Mouse (Mus musculus) gastrocnemius, postnatal 10 days (tissue): ENCODE results near the gene Pramef8. TPM values are rescaled to one million over a fixed set of nuclear protein-coding genes. Genes with fewer than 3 reads are reported as not detected.
"Not testable (repeated sequence)": the region's sequence is repeated elsewhere in the genome, so short reads cannot be mapped to it uniquely, and the experiment has no call there.

Experiments
- DNase-seq: peaks from one replicate; pipeline ENCODE4 v3.0.0; 2021; ENCODE audit warnings: mixed read lengths
- long read RNA-seq, 2 experiments: library from polyadenylated mRNA; stranded (forward); transcript quantifications; one replicate each; pipeline ENCODE4 v2.0.0; 2021
- total RNA-seq, 2 experiments: library from RNA; stranded (reverse); gene quantifications; 2 replicates each; pipeline ENCODE4 v1.2.3; 2021

Gene Pramef8
- total RNA-seq = 1 to 10 TPM; 7.3 TPM
- long read RNA-seq, experiment 1, transcript Pramef8-202 (5 exons, 3,886 nt) = minor isoform, 5 of 18 reads
- long read RNA-seq, experiment 1, transcript Pramef8-201 (4 exons, 3,260 nt) = major isoform, 12 of 18 reads
- long read RNA-seq, experiment 1, partial matches to known transcripts = 1 of 18 reads
- long read RNA-seq, experiment 1, other reads (novel, unspliced or antisense) = 0 of 18 reads
- long read RNA-seq, experiment 2, transcript Pramef8-201 (4 exons, 3,260 nt) = major isoform, 8 of 12 reads
- long read RNA-seq, experiment 2, partial matches to known transcripts = 0 of 12 reads
- long read RNA-seq, experiment 2, other reads (novel, unspliced or antisense) = 1 of 12 reads

- peak; percentile 82 for DNase-seq
Observed at GRCm38 (mm10) chr4:143412219-143413092, at the start of gene Pramef8. TSS of gene Pramef8 (plus strand) at chr4:143412426.

DNA sequence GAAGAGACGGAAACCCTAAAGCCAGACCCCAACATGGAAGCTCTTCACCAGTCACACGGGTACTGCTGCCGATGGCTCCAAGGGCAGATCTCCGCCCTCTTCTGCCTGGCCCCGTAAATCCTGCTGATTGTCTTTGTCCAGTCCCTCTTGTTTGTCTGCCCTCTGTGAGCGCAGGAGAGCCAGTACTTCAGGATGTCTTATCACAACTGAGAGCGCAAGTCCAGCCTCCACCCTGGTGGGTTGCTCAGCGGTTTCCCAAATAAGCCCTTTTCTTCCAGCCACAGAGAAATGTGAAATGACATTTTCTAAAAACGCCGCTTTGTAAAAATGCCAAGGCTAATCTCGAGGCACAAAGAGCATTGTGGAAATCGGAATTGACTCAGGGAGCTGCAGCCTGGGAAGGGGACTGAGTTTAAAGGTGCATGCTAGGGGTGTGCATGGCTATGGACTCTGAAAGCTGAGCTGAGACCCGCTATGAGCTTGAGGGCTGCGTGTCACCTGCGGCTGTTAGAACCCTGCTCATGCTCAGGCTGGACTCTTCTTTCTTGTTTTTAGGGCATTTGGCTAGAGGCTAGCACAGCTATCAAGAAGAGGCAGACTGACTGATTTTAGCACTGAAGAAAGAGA, 45.7 kb upstream of the Pramef8 start:
- DNase-seq = no peak

DNA sequence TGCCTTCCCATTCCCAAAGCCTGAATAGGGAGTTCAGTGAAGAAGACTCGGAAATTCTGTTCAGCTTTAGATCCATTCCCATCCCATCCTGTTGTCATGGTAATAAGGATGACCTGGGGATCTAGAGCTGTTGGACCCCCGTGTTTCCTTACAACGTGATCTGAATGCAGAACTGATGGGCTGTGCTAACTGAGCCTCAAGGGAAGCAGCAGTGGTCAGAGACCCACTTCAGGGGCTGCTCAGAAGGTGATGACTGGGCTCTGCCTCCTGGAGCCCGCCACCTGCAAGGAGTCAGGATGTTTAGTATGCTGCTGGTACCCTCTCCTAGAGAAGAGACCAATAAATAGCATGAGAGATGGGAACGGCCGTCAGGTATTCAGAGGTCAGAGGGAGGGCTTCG, 32.7 kb upstream of the Pramef8 start:
- DNase-seq = no peak

- no peak for DNase-seq
Observed at GRCm38 (mm10) chr4:143379931-143380715, 32.1 kb upstream of the Pramef8 start.

GRCm38 (mm10) chr4:143380716-143381004, 31.6 kb upstream of the Pramef8 start:
- DNase-seq = peak; percentile 58

DNA sequence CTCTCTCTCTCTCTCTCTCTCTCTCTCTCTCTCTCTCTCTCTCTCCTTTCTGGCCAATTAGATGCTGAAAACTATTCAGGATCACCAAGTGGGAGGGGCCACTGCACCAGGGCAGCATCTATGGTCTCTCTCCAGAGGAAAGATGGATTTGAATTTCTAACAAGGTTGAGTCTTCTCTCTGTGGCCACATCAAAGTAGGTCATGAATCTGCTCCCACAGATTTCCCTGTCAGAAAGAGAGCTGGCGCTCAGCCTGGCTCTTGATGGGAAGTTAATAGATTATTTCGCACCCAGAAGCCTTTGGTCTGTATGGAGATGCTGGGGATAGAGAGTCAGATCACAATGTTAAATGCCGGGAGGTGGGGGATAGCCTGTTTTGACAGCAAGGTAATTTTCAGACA, 30.1 kb upstream of the Pramef8 start:
- no peak for DNase-seq

- DNase-seq = no peak
Observed at GRCm38 (mm10) chr4:143383646-143384045, 28.6 kb upstream of the Pramef8 start.

GRCm38 (mm10) chr4:143388955-143389702, 23.1 kb upstream of the Pramef8 start:
- peak; percentile 53 for DNase-seq

DNA sequence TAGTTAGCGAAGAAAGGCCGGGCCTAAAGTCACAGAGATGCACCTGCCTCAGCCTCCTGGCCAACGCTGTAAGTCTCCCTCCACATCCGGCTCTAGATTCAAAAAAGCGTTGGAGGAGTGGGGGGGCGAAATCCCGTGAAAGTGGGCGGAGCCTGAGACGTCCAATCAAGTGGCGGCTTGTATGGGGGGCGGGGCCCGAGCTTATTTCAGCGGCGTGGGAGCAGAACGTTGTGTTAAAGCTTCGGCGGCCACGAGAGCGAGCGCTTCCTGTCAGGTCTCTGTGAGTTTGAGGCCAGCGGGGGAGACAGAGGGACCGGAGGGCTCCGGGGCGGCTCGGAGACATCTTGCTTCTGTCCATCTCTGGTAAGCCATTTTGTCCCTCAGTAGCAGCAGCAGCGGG, 18.0 kb upstream of the Pramef8 start, which contains the start of gene Pramel1:
Pramel1 (plus strand) TSS at position 248 of the 400 bp plus-strand sequence.
- no peak for DNase-seq

GRCm38 (mm10) chr4:143411566-143412218, 534 bp upstream of the Pramef8 start:
- DNase-seq = no peak

DNA sequence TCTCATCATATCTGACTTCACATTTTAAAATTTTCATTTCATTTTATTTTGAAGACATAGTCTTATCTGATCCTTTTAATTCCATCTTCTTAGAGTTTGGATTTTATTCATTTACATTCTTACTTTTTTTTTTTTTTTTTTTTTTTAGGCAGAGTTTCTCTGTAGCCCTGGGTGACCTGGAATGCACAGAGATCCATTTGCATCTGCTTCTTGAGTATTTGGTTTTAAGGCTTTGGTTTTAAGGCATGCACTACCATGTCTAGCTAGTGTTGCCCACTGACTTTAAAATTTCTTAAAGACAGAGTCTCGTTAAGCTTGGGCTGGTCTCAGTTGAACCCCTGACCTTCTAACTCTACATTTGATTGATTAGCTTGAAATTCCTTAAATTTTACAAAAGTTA, 1.4 kb downstream of the Pramef8 start:
- DNase-seq = no peak

DNA sequence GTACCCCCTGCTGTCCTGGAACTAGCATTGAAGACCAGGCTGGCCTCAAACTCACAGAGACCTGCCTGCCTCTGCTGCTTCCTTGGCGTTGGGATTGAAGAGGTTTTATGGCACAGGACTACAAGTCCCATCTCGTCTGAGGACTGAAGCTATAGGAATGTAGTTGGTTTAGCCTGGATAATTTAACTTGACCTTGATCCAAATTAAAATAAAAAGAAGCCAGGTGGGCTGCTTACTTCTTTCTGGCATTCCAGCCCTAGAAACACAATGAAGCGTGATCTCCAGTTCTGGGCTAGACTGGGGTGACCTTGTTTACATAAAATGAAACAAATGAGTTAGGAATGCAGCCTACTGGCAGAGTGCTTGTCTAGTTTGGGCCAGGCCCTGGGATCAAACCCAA, 1.9 kb downstream of the Pramef8 start:
- DNase-seq = no peak

- not testable (repeated sequence) for DNase-seq
Observed at GRCm38 (mm10) chr4:143426770-143427169, 14.5 kb downstream of the Pramef8 start.

DNA sequence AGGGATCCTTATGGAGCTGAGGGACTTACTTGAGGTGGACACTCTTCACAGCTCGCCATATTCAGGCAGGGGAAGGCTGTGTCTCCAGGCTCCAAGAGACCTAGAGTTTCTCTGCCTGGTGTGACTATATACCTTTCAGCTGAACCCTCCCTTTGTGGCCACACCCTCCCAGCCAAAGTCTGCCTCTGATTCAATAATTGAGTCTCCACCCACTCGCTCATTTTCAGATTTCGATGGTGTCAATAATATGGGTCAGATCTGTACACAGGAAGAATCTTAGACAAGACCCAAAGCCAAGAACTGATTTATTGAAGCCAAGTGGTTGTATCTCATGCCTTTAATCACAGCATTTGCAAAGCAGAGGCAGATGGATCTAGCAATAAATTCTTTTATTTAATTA, 38.0 kb downstream of the Pramef8 start, which contains the start of gene Oog4:
Oog4 (minus strand) TSS at position 101 of the 400 bp plus-strand sequence.
- DNase-seq = no peak

Other genes starting within 250 kb of the Pramef8 start
- gene Prdm2, start 199.4 kb upstream of the Pramef8 start, total RNA-seq = 10 to 100 TPM; 20.4 to 25.9 TPM
- 10 to 100 TPM; 23.1 to 28.3 TPM for gene Pdpn, start 112.9 kb upstream of the Pramef8 start, total RNA-seq
- 10 to 100 TPM; 18.6 to 24.2 TPM for gene Lrrc38, start 62.7 kb upstream of the Pramef8 start, total RNA-seq
- gene Pramel1, start 18.0 kb upstream of the Pramef8 start, total RNA-seq = under 1 TPM; 0.19 to 0.25 TPM
- not detected for gene Oog4, start 37.9 kb downstream of the Pramef8 start, total RNA-seq
- not detected for gene Gm13043, start 98.9 kb downstream of the Pramef8 start, total RNA-seq
- not detected for gene Gm13040, start 123.5 kb downstream of the Pramef8 start, total RNA-seq
- gene BC080695, start 139.3 kb downstream of the Pramef8 start, total RNA-seq = not detected
- gene Gm13057, start 139.3 kb downstream of the Pramef8 start, total RNA-seq = not detected
- not detected for gene Gm13083, start 202.6 kb downstream of the Pramef8 start, total RNA-seq
- gene Gm13088, start 244.8 kb downstream of the Pramef8 start, total RNA-seq = not detected